Mouse (Mus musculus) cortical plate, adult 2 months (tissue): ENCODE measurements around the gene S100b. TPM values are rescaled to one million over a fixed set of nuclear protein-coding genes. Genes with fewer than 3 reads are reported as not detected.

Experiments
- H3K27ac ChIP-seq: fragments of 200-500 bp; 2 replicates; pipeline ENCODE4 v1.5.1; 2012; ENCODE audit warnings: low read length, control low read depth, inconsistent platforms; ENCODE audit not compliant: insufficient read depth
- H3K4me1 ChIP-seq: fragments of 200-500 bp; 2 replicates; pipeline ENCODE4 v1.6.1; 2011; ENCODE audit warnings: low read length; ENCODE audit not compliant: control insufficient read depth, insufficient read depth
- H3K4me3 ChIP-seq: fragments of 200-500 bp; 2 replicates; pipeline ENCODE4 v1.5.1; 2011; ENCODE audit warnings: mild to moderate bottlenecking, low read length, control low read depth; ENCODE audit not compliant: insufficient read depth
- CTCF ChIP-seq: fragments of 200-500 bp; IDR thresholded peaks from 2 replicates; pipeline ENCODE4 v1.5.1; 2011; ENCODE audit warnings: mild to moderate bottlenecking, control low read depth, low read length; ENCODE audit not compliant: insufficient read depth; ENCODE audit errors: extremely low read depth
- POLR2A ChIP-seq: fragments of 200-500 bp; IDR thresholded peaks from 2 replicates; pipeline ENCODE4 v1.6.1; 2011; ENCODE audit warnings: mild to moderate bottlenecking, low read length, control low read depth; ENCODE audit not compliant: insufficient read depth; ENCODE audit errors: extremely low read depth
- polyA plus RNA-seq: library from polyadenylated mRNA; depleted of rRNA; stranded (reverse); fragments of >200 nt; gene quantifications from 2 replicates; pipeline ENCODE4 v1.2.3, GENCODE M21; 2012

S100b gene
- polyA plus RNA-seq, 1 experiment, result 260 TPM

DNA sequence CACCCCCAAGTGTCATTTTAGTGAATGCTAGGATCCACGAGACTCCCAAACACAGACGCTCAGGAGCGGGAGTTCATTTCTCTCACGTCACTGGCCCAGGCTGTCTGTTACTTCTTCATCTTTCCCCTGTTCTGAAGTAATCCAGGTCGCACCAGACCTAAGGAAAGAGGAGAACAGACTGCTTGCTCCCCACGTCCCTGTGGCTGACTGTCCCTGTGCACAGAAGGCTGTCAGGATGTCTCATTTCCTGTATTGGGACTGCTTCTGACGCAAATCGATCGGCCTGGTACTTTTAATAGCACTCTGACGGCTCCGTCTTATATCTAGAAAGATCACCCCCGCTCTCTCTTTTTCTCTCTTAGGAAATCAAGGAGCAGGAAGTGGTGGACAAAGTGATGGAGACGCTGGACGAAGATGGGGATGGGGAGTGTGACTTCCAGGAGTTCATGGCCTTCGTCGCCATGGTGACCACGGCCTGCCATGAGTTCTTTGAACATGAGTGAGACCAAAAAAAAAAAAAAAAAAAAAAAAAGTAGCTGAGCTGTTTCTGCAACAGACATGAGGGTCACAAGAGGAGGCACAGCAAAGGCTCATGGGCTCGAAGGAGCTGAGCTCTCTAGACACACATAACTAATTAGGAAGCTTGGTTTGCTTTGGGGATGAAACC, 6.0 kb downstream of the S100b start:
- peaks cover 5% of the 10 kb centered on the region for H3K4me1 ChIP-seq
- H3K27ac ChIP-seq, result no peak overlapping the region
- H3K4me3 ChIP-seq, result no peak overlapping the region
- no peak for TF ChIP-seq CTCF
- no peak for TF ChIP-seq POLR2A

DNA sequence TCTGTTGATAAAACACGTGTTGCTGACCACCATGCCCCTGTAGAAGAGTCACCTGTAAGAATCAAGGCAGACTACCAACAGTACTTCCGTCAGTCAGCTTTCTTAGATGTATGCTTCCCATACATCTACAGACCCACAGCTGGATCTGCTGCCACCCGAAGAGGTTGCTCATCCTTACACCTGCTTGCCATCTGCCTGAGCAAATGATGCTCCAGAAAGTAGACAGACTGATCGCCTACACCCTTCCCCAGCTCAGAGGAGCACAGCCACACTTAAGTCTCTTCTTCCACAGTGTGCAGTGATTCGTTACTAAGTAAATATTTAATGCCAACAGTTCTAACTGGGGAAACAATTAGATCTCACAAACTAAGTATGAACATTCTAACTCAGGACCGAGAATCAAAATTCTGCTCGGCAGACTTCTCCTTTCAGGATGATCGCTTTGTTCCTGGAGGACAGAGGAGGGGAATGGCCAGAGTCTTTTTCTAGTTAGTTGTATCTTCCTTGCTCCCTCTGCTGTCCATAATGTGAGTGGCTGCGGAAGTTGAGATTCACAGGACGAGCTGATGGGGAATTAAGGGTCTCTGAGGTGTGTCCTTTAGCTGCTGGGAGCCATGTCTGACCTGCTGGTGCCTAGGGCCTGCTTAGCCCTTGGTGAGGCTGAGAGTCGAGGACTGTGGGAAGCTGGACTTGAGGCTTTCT, 6.9 kb downstream of the S100b start:
- TF ChIP-seq POLR2A, result no peak
- TF ChIP-seq CTCF, result peak; percentile 36; the same call in 1 of the 2 replicates

DNA sequence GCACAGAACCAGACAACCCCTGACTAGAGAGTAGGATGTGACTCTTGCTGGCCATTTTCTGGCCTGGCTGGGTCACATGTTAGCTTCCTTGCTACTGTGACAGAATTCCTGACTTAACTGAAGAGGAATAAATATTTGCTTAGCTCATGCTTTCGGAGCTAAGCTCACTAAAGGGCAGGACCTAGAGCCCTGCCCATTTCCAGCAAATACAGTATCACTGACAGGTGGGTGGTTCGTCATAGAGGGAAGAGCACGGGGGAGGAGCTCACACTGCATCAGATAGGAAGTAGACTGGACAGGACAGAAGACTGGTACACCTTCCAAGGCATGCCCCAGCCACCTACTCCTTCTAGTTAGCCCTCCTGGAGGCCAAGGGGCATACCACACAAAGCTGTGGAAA, 7.8 kb downstream of the S100b start:
- TF ChIP-seq CTCF, result no peak
- no peak for TF ChIP-seq POLR2A
- Histone ChIP-seq H3K27ac (no peak overlapping the region), H3K4me1 (peaks cover 5% of the 10 kb centered on the region), H3K4me3 (no peak overlapping the region)

More for the DNA sequence above, 6.9 kb downstream of the S100b start:
- no peak overlapping the region for H3K4me3 ChIP-seq
- H3K27ac ChIP-seq, result no peak overlapping the region
- H3K4me1 ChIP-seq, result peaks cover 5% of the 10 kb centered on the region

DNA sequence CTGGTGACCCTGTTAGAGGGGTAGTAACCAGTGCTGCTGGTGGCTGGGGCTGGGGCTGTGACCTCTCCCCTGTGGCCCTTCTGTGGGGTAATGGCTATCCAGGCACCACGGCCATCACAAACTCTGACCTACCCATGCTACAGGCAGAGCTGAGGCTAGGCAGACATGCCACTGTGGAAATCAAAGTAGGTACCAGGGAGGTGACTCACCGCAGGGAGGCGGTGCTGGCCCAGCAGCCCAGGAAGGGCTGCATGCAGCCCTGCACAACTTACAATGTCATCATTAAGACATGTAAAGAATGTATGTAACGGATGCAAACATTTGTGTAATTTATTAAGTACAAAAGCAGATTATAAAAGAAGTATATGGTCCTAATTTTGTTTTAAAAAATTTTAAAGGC, 8.8 kb downstream of the S100b start:
- no peak overlapping the region for H3K27ac ChIP-seq
- H3K4me3 ChIP-seq, result no peak overlapping the region
- H3K4me1 ChIP-seq, result peaks cover 3% of the 10 kb centered on the region
- TF ChIP-seq POLR2A, result no peak

DNA sequence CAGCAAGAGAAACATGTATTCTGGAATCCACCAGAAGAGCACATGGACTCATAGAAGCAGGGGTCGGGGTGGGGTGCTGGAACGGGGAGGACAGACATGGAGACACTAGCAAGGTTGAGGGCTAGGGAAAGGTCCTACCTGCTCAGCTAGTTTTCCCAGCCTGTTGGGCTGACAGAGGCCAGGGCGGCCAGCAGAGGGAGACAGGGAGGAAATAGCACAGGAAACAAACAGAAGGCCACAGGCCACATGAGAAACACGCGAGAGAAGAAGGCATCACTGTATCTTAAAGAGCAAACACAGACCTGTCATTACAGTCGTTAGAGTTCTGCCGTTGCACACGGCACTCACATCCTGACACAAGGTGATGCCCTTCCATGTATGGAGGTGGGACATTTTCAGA, 17.6 kb downstream of the S100b start:
- Histone ChIP-seq H3K4me3 (no peak overlapping the region), H3K27ac (no peak overlapping the region), H3K4me1 (no peaks in the 10 kb centered on the region)
- TF ChIP-seq CTCF (peak; percentile 57), POLR2A (no peak)

DNA sequence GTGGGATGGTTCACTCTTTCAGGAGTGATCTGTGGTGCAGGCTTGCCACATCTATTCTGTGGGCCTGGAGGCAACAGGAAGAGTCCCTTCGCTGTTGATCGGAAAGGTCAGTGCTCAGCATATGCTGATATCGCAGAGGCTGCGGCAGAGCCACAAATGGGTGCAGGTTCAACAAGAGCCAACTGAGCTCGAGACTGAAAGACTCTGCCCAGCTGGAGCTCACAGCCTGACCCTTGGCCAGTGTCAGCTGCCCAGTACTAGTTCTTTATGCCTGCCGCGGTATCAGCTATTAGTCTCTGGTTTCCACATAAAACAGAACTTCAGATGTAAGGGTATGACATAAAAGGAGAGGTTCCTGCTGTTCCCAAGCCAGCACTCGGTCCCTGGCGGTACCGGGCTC, 21.6 kb downstream of the S100b start:
- no peak for TF ChIP-seq POLR2A
- H3K27ac ChIP-seq, result no peak overlapping the region
- H3K4me3 ChIP-seq, result no peak overlapping the region
- H3K4me1 ChIP-seq, result no peaks in the 10 kb centered on the region

DNA sequence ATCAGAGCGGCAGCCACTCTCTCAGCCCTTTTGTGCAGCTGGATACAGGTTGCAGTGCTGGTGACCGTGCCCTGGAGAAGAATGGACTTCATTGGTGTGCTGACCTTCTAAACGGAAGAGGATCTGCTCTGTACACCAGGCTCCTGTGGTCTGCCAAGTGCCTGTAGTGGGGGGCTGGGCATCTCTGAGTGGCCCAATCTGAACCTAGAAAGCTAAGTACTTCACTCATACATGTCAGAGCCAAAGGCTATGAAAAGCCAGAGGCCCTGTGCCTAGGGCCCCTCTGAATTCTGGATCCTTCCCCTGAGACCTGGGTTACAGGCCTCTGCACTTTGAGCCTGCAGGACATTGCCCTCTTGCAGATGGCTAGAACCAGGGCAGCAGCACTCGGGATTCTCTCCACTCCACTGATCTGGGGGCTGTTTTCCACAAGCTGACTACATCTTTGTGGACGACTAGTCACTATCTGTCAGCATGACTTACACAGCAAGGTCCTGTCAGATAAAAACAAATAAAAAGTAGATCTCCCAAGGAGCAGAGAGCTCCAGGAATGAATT, 25.0 kb downstream of the S100b start:
- H3K4me1 ChIP-seq, result no peaks in the 10 kb centered on the region
- no peak overlapping the region for H3K4me3 ChIP-seq
- no peak for TF ChIP-seq POLR2A
- TF ChIP-seq CTCF, result no peak
- no peak overlapping the region for H3K27ac ChIP-seq

DNA sequence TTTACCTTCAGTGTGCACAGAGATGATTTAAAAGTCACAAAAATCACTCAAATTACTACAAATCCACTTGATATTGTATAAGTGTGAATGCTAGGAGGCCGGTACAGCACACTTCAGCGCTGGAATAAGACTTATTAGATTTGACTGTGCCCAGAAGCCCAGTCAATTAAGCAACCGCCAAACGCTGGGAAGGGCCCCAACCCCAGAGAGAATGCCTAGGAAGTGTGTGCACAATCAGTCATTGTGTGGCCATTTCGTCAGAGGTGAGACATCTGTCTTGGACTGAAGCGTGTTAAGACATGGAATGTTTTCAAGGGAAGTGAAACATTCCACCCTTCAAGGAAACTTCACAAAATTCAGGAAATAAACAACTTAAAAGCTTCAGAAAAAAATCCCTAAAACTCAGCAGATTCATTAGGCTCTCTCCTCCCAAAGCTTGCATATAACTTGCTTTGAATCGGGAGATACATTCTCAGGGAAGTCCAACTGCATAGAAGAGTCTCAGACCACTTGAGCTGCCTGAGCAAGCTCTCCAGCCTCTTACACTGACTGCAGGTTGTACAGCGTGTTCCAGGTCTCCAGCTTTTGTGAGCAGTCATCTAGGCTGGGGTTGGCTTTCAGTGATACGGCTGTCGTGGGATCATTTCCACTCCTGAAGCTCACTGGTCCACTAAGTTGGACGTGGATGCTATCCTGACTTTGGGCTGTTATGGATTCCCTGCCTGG, 34.8 kb downstream of the S100b start:
- Histone ChIP-seq H3K4me1 (peaks cover 2% of the 10 kb centered on the region), H3K4me3 (no peak overlapping the region), H3K27ac (no peak overlapping the region)
- no peak for TF ChIP-seq CTCF
- TF ChIP-seq POLR2A, result no peak

DNA sequence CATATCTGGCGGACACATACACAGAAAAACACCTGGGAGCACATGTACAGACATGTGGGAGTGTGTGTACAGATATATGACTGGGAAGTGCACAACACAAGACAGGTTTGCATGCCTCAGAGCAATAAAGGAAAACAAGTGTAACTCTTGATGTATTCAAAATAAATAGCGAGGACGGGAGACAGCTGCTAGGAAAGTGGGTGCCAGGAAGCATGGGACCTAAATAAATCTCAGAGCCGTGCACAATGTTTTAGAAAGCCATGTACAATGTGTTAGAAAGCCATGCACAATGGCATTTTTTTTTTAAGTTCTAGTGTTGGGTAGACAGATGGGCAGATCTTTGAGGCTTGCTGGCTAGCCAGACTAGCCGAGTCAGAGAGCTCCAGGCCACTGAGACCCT, 35.4 kb downstream of the S100b start:
- peaks cover 2% of the 10 kb centered on the region for H3K4me1 ChIP-seq
- H3K27ac ChIP-seq, result no peak overlapping the region
- TF ChIP-seq POLR2A (no peak), CTCF (no peak)
- no peak overlapping the region for H3K4me3 ChIP-seq
